Mouse (Mus musculus): ENCODE results near the gene Spns2.

DNA sequence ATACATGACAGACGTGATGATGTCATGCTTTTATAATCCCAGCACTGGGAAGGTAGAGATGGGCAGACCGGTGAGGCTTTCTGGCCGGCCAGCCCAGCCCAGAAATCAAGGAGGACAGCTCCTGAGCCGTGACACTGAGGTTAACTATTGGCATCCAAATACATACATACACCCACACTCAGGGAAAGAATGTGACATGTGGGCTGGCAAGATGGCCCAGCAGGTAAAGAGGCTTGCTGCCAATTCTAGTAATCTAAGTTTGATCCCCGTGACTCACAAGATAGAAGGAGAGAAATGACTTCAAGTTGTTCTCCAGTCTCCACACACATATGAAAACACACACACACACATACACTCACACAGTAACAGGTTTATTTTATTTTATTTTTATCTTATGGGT lies 41.4 kb upstream of the Spns2 start:
- TF ChIP-seq CTCF (IDR thresholded peaks at IDR 0.05; ENCODE audit: control insufficient read depth, insufficient read depth, insufficient replicate concordance, low read depth, low read length) (no peak), POLR2A (IDR thresholded peaks at IDR 0.05; ENCODE audit: control insufficient read depth, low read depth, low read length) (no peak)
